8 mouse cellular contexts compared by ENCODE assay signal in the genomic region with DNA sequence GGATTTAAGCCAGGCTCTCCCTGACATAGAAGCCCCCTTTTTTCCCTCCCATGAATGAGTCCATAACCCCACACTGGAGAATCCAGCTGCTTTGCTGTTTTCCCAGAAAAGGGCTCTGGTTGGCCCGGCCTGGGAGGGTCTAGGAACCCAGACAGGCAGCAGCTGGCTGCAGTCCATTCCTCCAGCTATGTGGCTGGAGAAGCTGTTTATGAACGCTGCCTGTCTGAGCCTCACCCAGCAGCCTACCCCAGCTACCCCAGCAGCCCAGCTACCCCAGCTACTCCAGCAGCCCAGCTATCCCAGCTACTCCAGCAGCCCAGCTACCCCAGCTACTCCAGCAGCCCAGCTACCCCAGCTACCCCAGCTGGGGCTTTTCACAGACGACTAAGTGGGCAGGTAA. TPM values are rescaled to one million over a fixed set of nuclear protein-coding genes. Genes with fewer than 3 reads are reported as not detected.
DNase-seq lines count a peak whose midpoint lies in the region; ATAC-seq and TF ChIP-seq lines count a peak whose summit lies in the region.

Gene Pdcd4, plus strand, starts transcription at position 171 of the 400 bp plus-strand sequence.

- peak within 1 kb of the TSS; percentile 91 for H3K27ac ChIP-seq in lung, embryonic 14.5 days (ENCODE audit: low read depth)
- H3K27ac ChIP-seq in brown adipose tissue, adult 24 weeks (replicated peaks; ENCODE audit: low read depth, low read length) = no peak within 1 kb of the TSS
- H3K27ac ChIP-seq in intestine, embryonic 16.5 days (ENCODE audit: low read length) = peak within 1 kb of the TSS; percentile 95
- peak within 1 kb of the TSS; percentile 82 for H3K27ac ChIP-seq in liver, embryonic 16.5 days (ENCODE audit: low read length)
- H3K27ac ChIP-seq in stomach, embryonic 16.5 days (ENCODE audit: low read length) = peak within 1 kb of the TSS; percentile 90

- DNase-seq in lung, embryonic 14.5 days = peak; percentile 86
- DNase-seq in lung, adult 2 months = no peak
- no peak for DNase-seq in gonadal fat pad, adult 2 months (ENCODE audit: low read depth)
- no peak for DNase-seq in cerebellum, adult 18-20 months

- no peaks in the 10 kb centered on the region for H3K36me3 ChIP-seq in lung, embryonic 14.5 days (ENCODE audit: insufficient read depth)
- H3K36me3 ChIP-seq in intestine, embryonic 16.5 days (ENCODE audit: control insufficient read depth, insufficient read depth, low read length) = no peaks in the 10 kb centered on the region
- no peaks in the 10 kb centered on the region for H3K36me3 ChIP-seq in liver, embryonic 16.5 days (ENCODE audit: control insufficient read depth, insufficient read depth)
- H3K36me3 ChIP-seq in stomach, embryonic 16.5 days (ENCODE audit: control insufficient read depth, insufficient read depth, low read length) = no peaks in the 10 kb centered on the region

- ATAC-seq in lung, embryonic 14.5 days (ENCODE audit: insufficient read depth) = peak; percentile 89
- peak; percentile 29 for ATAC-seq in intestine, embryonic 16.5 days
- ATAC-seq in liver, embryonic 16.5 days (ENCODE audit: low read depth) = no peak
- ATAC-seq in stomach, embryonic 16.5 days (ENCODE audit: insufficient read depth, low FRiP score) = peak; percentile 59; the same call in 1 of the 2 replicates

- H3K27me3 ChIP-seq in lung, embryonic 14.5 days (ENCODE audit: insufficient read depth, low read length) = no peaks in the 10 kb centered on the region
- no peaks in the 10 kb centered on the region for H3K27me3 ChIP-seq in intestine, embryonic 16.5 days (replicated peaks; ENCODE audit: control insufficient read depth, insufficient read depth, low read length)
- no peaks in the 10 kb centered on the region for H3K27me3 ChIP-seq in liver, embryonic 16.5 days (ENCODE audit: control insufficient read depth, insufficient read depth, low read depth, low read length)
- no peaks in the 10 kb centered on the region for H3K27me3 ChIP-seq in stomach, embryonic 16.5 days (ENCODE audit: control insufficient read depth, insufficient read depth, low read length)

- H3K4me2 ChIP-seq in lung, embryonic 14.5 days = 0 out of 2 replicates have a peak within 1 kb of the TSS, but pooled peaks have one; percentile 18
- H3K4me2 ChIP-seq in intestine, embryonic 16.5 days (ENCODE audit: low read depth, low read length) = no peak within 1 kb of the TSS
- H3K4me2 ChIP-seq in liver, embryonic 16.5 days (ENCODE audit: low read depth, low read length) = peak within 1 kb of the TSS; percentile 26; the same call in 1 of the 2 replicates
- 0 out of 2 replicates have a peak within 1 kb of the TSS, but pooled peaks have one; percentile 9 for H3K4me2 ChIP-seq in stomach, embryonic 16.5 days (ENCODE audit: low read depth, low read length)

- H3K9ac ChIP-seq in lung, embryonic 14.5 days = peak within 1 kb of the TSS; percentile 29; the same call in 1 of the 2 replicates
- peak within 1 kb of the TSS; percentile 41 for H3K9ac ChIP-seq in intestine, embryonic 16.5 days (ENCODE audit: low read depth, low read length)
- H3K9ac ChIP-seq in liver, embryonic 16.5 days (ENCODE audit: low read depth, low read length) = peak within 1 kb of the TSS; percentile 9; the same call in 1 of the 2 replicates
- H3K9ac ChIP-seq in stomach, embryonic 16.5 days (ENCODE audit: low read length) = peak within 1 kb of the TSS; percentile 40; the same call in 1 of the 2 replicates

- no peak for TF ChIP-seq POLR2A in lung, adult 2 months (IDR thresholded peaks at IDR 0.05; ENCODE audit: borderline replicate concordance, extremely low read depth, low read depth, low read length)

- H3K4me1 ChIP-seq in lung, embryonic 14.5 days (ENCODE audit: insufficient read depth) = peaks cover 27% of the 10 kb centered on the region
- no peaks in the 10 kb centered on the region; the same call in 1 of the 2 replicates for H3K4me1 ChIP-seq in lung, adult 2 months (ENCODE audit: control insufficient read depth, insufficient read depth, low read length)
- H3K4me1 ChIP-seq in brown adipose tissue, adult 24 weeks (ENCODE audit: control insufficient read depth, insufficient read depth, insufficient read length, low read length) = peaks cover 6% of the 10 kb centered on the region; the same call in 1 of the 2 replicates
- H3K4me1 ChIP-seq in intestine, embryonic 16.5 days (ENCODE audit: control insufficient read depth, insufficient read depth, low read length) = peaks cover 44% of the 10 kb centered on the region
- H3K4me1 ChIP-seq in liver, embryonic 16.5 days (ENCODE audit: control insufficient read depth, low read depth, low read length) = peaks cover 78% of the 10 kb centered on the region
- peaks cover 49% of the 10 kb centered on the region for H3K4me1 ChIP-seq in stomach, embryonic 16.5 days (ENCODE audit: control insufficient read depth, insufficient read depth, low read length)

- 21% methylated on average over 3 of the region's 3 CpGs for WGBS in lung, embryonic 14.5 days
- WGBS in lung, adult 2 months = 51% methylated on average over 3 of the region's 3 CpGs
- WGBS in intestine, embryonic 16.5 days = 22% methylated on average over 3 of the region's 3 CpGs
- WGBS in liver, embryonic 16.5 days (ENCODE audit: insufficient replicate concordance) = 41% methylated on average over 3 of the region's 3 CpGs
- 8% methylated on average over 3 of the region's 3 CpGs for WGBS in stomach, embryonic 16.5 days

- TF ChIP-seq CTCF in lung, embryonic 14.5 days (IDR thresholded peaks at IDR 0.05; ENCODE audit: low read depth) = no peak
- TF ChIP-seq CTCF in lung, adult 2 months (IDR thresholded peaks at IDR 0.05; ENCODE audit: insufficient read depth, low read length) = no peak

- H3K4me3 ChIP-seq in lung, embryonic 14.5 days (ENCODE audit: low read depth, low read length) = no peak within 1 kb of the TSS
- H3K4me3 ChIP-seq in lung, adult 2 months (replicated peaks; ENCODE audit: extremely low read depth, low read depth, low read length) = no peak within 1 kb of the TSS
- H3K4me3 ChIP-seq in brown adipose tissue, adult 24 weeks (ENCODE audit: insufficient read depth, low read depth, low read length) = no peak within 1 kb of the TSS
- no peak within 1 kb of the TSS for H3K4me3 ChIP-seq in intestine, embryonic 16.5 days (ENCODE audit: low read length)
- H3K4me3 ChIP-seq in liver, embryonic 16.5 days (ENCODE audit: low read depth, low read length) = no peak within 1 kb of the TSS
- no peak within 1 kb of the TSS for H3K4me3 ChIP-seq in stomach, embryonic 16.5 days (replicated peaks; ENCODE audit: low read length)

- no peaks in the 10 kb centered on the region for H3K9me3 ChIP-seq in lung, embryonic 14.5 days (ENCODE audit: low read depth, low read length)
- no peaks in the 10 kb centered on the region for H3K9me3 ChIP-seq in intestine, embryonic 16.5 days (ENCODE audit: control insufficient read depth, low read length)
- H3K9me3 ChIP-seq in liver, embryonic 16.5 days (replicated peaks; ENCODE audit: control insufficient read depth, low read length) = no peaks in the 10 kb centered on the region
- H3K9me3 ChIP-seq in stomach, embryonic 16.5 days (replicated peaks; ENCODE audit: control insufficient read depth, low read length) = no peaks in the 10 kb centered on the region

RNA-seq across cellular contexts. Expression of gene Pdcd4, which starts in this region (rescaled TPM):
- polyA plus RNA-seq in lung, embryonic 14.5 days (2014; fragmentation: Nextera tagmentation; extraction: Ambion mirVana) = 101 and 104 TPM in 2 replicates
- polyA plus RNA-seq in lung, adult 2 months (2012; rRNA removed) = 4.1 and 8.0 TPM in 2 replicates
- 32.7 and 33.8 TPM in 2 replicates for polyA plus RNA-seq in brown adipose tissue, adult 24 weeks (2012; ENCODE audit: insufficient read depth, insufficient read length, missing spikeins)
- 12.4 and 21.3 TPM in 2 replicates for polyA plus RNA-seq in gonadal fat pad, adult 2 months (2012; rRNA removed)
- polyA plus RNA-seq in intestine, embryonic 16.5 days (2015; fragmentation: Nextera tagmentation; extraction: Ambion mirVana) = 65.7 and 72.7 TPM in 2 replicates
- polyA plus RNA-seq in liver, embryonic 16.5 days (2015; fragmentation: Nextera tagmentation; extraction: Ambion mirVana) = 21.5 TPM in 2 replicates
- 94.1 and 101 TPM in 2 replicates for polyA plus RNA-seq in stomach, embryonic 16.5 days (2015; fragmentation: Nextera tagmentation; extraction: Ambion mirVana)
